7 mouse cellular contexts compared by ENCODE assay signal in genomic region chr5:52821691-52822090, GRCm38 (mm10). TPM values are rescaled to one million over a fixed set of nuclear protein-coding genes. Genes with fewer than 3 reads are reported as not detected.
DNase-seq lines count a peak whose midpoint lies in the region; ATAC-seq and TF ChIP-seq lines count a peak whose summit lies in the region.

No protein-coding gene starts in this region.

- DNase-seq in midbrain, embryonic 11.5 days (ENCODE audit: low spot score, missing footprints): peak; percentile 89
- DNase-seq in midbrain, embryonic 10.5 days (ENCODE audit: low spot score): no peak
- DNase-seq in Muller cell, postnatal 12 days (ENCODE audit: inconsistent ontology term): peak; percentile 43
- peak; percentile 73 for DNase-seq in brain, embryonic 14.5 days (ENCODE audit: low read depth)
- peak; percentile 59 to 70 for DNase-seq in left cerebral cortex, adult 18-20 months (ENCODE audit: low spot score in 2 of 2)
- DNase-seq in right cerebral cortex, postnatal 10 days (ENCODE audit: low spot score in 2 of 2): peak; percentile 51 to 66

- H3K27ac ChIP-seq in midbrain, embryonic 11.5 days (ENCODE audit: low read depth, low read length): no peak overlapping the region
- H3K27ac ChIP-seq in midbrain, embryonic 10.5 days (replicated peaks): no peak overlapping the region

- H3K9me3 ChIP-seq in midbrain, embryonic 11.5 days (ENCODE audit: control insufficient read depth, low read length): no peaks in the 10 kb centered on the region
- no peaks in the 10 kb centered on the region for H3K9me3 ChIP-seq in midbrain, embryonic 10.5 days (replicated peaks)

- H3K9ac ChIP-seq in midbrain, embryonic 11.5 days (ENCODE audit: low read length): no peak overlapping the region

- no peak for ATAC-seq in midbrain, embryonic 11.5 days (ENCODE audit: low FRiP score)
- peak; percentile 76 for ATAC-seq in frontal cortex, adult (ENCODE audit: low TSS enrichment)

- TF ChIP-seq POLR2A in brain, embryonic 14.5 days (IDR thresholded peaks at IDR 0.05; ENCODE audit: borderline replicate concordance, extremely low read depth, insufficient read depth, insufficient read length, poor library complexity, severe bottlenecking): no peak

- no peak overlapping the region for H3K4me3 ChIP-seq in midbrain, embryonic 11.5 days (ENCODE audit: low read depth, low read length)
- H3K4me3 ChIP-seq in midbrain, embryonic 10.5 days: no peak overlapping the region

- peak; percentile 47; the same call in 1 of the 2 replicates for TF ChIP-seq CTCF in brain, embryonic 14.5 days (IDR thresholded peaks at IDR 0.05; ENCODE audit: borderline replicate concordance, extremely low read depth, insufficient read depth, insufficient read length)

- 59% methylated on average over 3 of the region's 3 CpGs for WGBS in midbrain, embryonic 11.5 days
- WGBS in midbrain, embryonic 10.5 days: 69% methylated on average over 3 of the region's 3 CpGs

- H3K4me2 ChIP-seq in midbrain, embryonic 11.5 days: no peak overlapping the region

- H3K27me3 ChIP-seq in midbrain, embryonic 11.5 days (ENCODE audit: control insufficient read depth, insufficient read depth, low read length): no peaks in the 10 kb centered on the region
- no peaks in the 10 kb centered on the region for H3K27me3 ChIP-seq in midbrain, embryonic 10.5 days (ENCODE audit: low read depth, poor library complexity, severe bottlenecking)

- no peaks in the 10 kb centered on the region for H3K4me1 ChIP-seq in midbrain, embryonic 11.5 days (ENCODE audit: control insufficient read depth, insufficient read depth, low read length)
- no peaks in the 10 kb centered on the region for H3K4me1 ChIP-seq in midbrain, embryonic 10.5 days

- 0 out of 2 replicates have a peak, but pooled peaks cover 2% of the 10 kb centered on the region for H3K36me3 ChIP-seq in midbrain, embryonic 11.5 days (ENCODE audit: control insufficient read depth, insufficient read depth, low read length)
- H3K36me3 ChIP-seq in midbrain, embryonic 10.5 days: peaks cover 51% of the 10 kb centered on the region

RNA-seq across cellular contexts. Expression of gene Anapc4, which starts 12.1 kb away (rescaled TPM):
- 133 and 141 TPM in 2 replicates for polyA plus RNA-seq in midbrain, embryonic 11.5 days (2014; fragmentation: Nextera tagmentation; extraction: Ambion mirVana)
- 106 and 120 TPM in 2 replicates for polyA plus RNA-seq in midbrain, embryonic 10.5 days (2016; fragmentation: Nextera tagmentation; extraction: Ambion mirVana)
- polyA plus RNA-seq in brain, embryonic 14.5 days (2012; rRNA removed): 140 and 148 TPM in 2 replicates
- total RNA-seq in left cerebral cortex, adult 18-20 months (2021): 10 to 100 TPM; 58.1 to 60.2 TPM

RNA-seq across cellular contexts. Expression of gene Zcchc4, which starts 46.5 kb away (rescaled TPM):
- polyA plus RNA-seq in midbrain, embryonic 11.5 days (2014; fragmentation: Nextera tagmentation; extraction: Ambion mirVana): 15.4 and 19.6 TPM in 2 replicates
- 16.7 and 18.1 TPM in 2 replicates for polyA plus RNA-seq in midbrain, embryonic 10.5 days (2016; fragmentation: Nextera tagmentation; extraction: Ambion mirVana)
- polyA plus RNA-seq in brain, embryonic 14.5 days (2012; rRNA removed): 16.2 and 16.6 TPM in 2 replicates
- 10 to 100 TPM in 1 of 2 experiments, 1 to 10 TPM in 1; 8.5 to 11.3 TPM for total RNA-seq in left cerebral cortex, adult 18-20 months (2021)
